In the genomic region with DNA sequence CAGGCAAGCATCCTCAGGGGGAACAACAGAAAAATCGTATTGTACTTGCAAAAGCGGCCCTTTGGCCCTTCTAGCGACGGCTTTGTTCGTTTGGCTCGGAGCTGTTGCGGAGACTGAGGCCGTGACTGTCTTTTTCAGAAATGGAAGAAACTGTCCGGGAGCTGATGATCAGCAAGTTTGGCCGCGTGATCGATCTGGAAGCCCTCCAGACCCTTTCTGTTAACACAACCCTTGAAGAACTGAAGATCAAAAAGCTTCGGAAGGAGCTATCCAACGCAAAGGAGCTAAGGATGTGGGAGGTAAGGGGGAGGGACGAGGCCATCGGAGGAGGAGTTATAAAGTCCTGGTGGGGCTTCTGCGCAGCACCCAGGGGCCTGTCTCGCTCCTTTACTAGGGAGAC, we compare ENCODE assay signal across 11 mouse cellular contexts.
DNase-seq lines count a peak whose midpoint lies in the region; ATAC-seq and TF ChIP-seq lines count a peak whose summit lies in the region.
"Had no signal": no experiment of that assay in that cellular context is flagged by ENCODE, and none has a peak within 500 bp of the region (broad histone marks: within the 10 kb centered on the region; RNA-seq: fewer than 3 reads in every experiment).

No protein-coding gene starts in this region.

- no peak for DNase-seq in gastrocnemius, adult 2 months
- DNase-seq in gastrocnemius, postnatal 14 days: no peak
- DNase-seq in cerebellum, postnatal 14 days: peak; percentile 49 to 62
- peak; percentile 82 for DNase-seq in midbrain, embryonic 11.5 days (ENCODE audit: low spot score, missing footprints)
- DNase-seq in frontal cortex, postnatal 10 days (ENCODE audit: low spot score in 2 of 2): no peak
- DNase-seq: B cell, adult 2 months; heart, postnatal 14 days; thymus, adult 18-20 months had no signal

- no peak overlapping the region for H3K27ac ChIP-seq in gastrocnemius, adult 2 months
- no peak overlapping the region for H3K27ac ChIP-seq in kidney, embryonic 15.5 days
- no peak overlapping the region for H3K27ac ChIP-seq in kidney, embryonic 14.5 days (ENCODE audit: low read depth, low read length)
- no peak overlapping the region for H3K27ac ChIP-seq in midbrain, embryonic 11.5 days (ENCODE audit: low read depth, low read length)

- H3K27me3 ChIP-seq in kidney, embryonic 15.5 days: no peaks in the 10 kb centered on the region
- H3K27me3 ChIP-seq in kidney, embryonic 14.5 days (ENCODE audit: control insufficient read depth, insufficient read depth, low read length): no peaks in the 10 kb centered on the region
- H3K27me3 ChIP-seq in midbrain, embryonic 11.5 days (ENCODE audit: control insufficient read depth, insufficient read depth, low read length): no peaks in the 10 kb centered on the region

- ATAC-seq in kidney, embryonic 15.5 days (replicated peaks; ENCODE audit: low FRiP score): no peak
- ATAC-seq in kidney, embryonic 14.5 days (ENCODE audit: low FRiP score, low TSS enrichment): no peak
- no peak for ATAC-seq in midbrain, embryonic 11.5 days (ENCODE audit: low FRiP score)
- ATAC-seq in granulocyte monocyte progenitor cell, adult 5-6 weeks (replicated peaks; ENCODE audit: poor library complexity, severe bottlenecking): no peak

- no peaks in the 10 kb centered on the region for H3K9me3 ChIP-seq in kidney, embryonic 15.5 days (replicated peaks)
- no peaks in the 10 kb centered on the region for H3K9me3 ChIP-seq in kidney, embryonic 14.5 days (ENCODE audit: control insufficient read depth, low read length)
- H3K9me3 ChIP-seq in midbrain, embryonic 11.5 days (ENCODE audit: control insufficient read depth, low read length): no peaks in the 10 kb centered on the region

- peak overlapping the region; percentile 49 for H3K4me3 ChIP-seq in gastrocnemius, adult 2 months
- H3K4me3 ChIP-seq in kidney, embryonic 15.5 days (replicated peaks): 0 out of 2 replicates have a peak overlapping the region, but pooled peaks have one; percentile 7
- no peak overlapping the region; the same call in 1 of the 2 replicates for H3K4me3 ChIP-seq in kidney, embryonic 14.5 days (ENCODE audit: low read length)
- no peak overlapping the region for H3K4me3 ChIP-seq in midbrain, embryonic 11.5 days (ENCODE audit: low read depth, low read length)

- H3K36me3 ChIP-seq in kidney, embryonic 15.5 days: no peaks in the 10 kb centered on the region
- H3K36me3 ChIP-seq in kidney, embryonic 14.5 days (ENCODE audit: control insufficient read depth, insufficient read depth, low read length): peaks cover 2% of the 10 kb centered on the region; the same call in 1 of the 2 replicates
- H3K36me3 ChIP-seq in midbrain, embryonic 11.5 days (ENCODE audit: control insufficient read depth, insufficient read depth, low read length): no peaks in the 10 kb centered on the region

- TF ChIP-seq CTCF in gastrocnemius, adult 2 months (IDR thresholded peaks at IDR 0.05): no peak

- 44% methylated on average over 18 of the region's 18 CpGs for WGBS in kidney, embryonic 15.5 days
- 44% methylated on average over 18 of the region's 18 CpGs for WGBS in kidney, embryonic 14.5 days
- 48% methylated on average over 18 of the region's 18 CpGs for WGBS in midbrain, embryonic 11.5 days

- intact Hi-C loops in gastrocnemius, adult 2 months (cut with DNase I): no loop called here
- intact Hi-C loops in gastrocnemius, postnatal 14 days (cut with DNase I; ENCODE audit: low total_unique reads): no loop called here

- H3K9ac ChIP-seq in kidney, embryonic 15.5 days: no peak overlapping the region
- H3K9ac ChIP-seq in kidney, embryonic 14.5 days (ENCODE audit: low read depth, low read length): no peak overlapping the region
- H3K9ac ChIP-seq in midbrain, embryonic 11.5 days (ENCODE audit: low read length): no peak overlapping the region

- H3K4me1 ChIP-seq in kidney, embryonic 15.5 days: peaks cover 22% of the 10 kb centered on the region
- 0 out of 2 replicates have a peak, but pooled peaks cover 3% of the 10 kb centered on the region for H3K4me1 ChIP-seq in kidney, embryonic 14.5 days (ENCODE audit: control insufficient read depth, insufficient read depth, low read length)
- no peaks in the 10 kb centered on the region for H3K4me1 ChIP-seq in midbrain, embryonic 11.5 days (ENCODE audit: control insufficient read depth, insufficient read depth, low read length)

- H3K4me2 ChIP-seq in kidney, embryonic 15.5 days: peak overlapping the region; percentile 35
- no peak overlapping the region; the same call in 1 of the 2 replicates for H3K4me2 ChIP-seq in kidney, embryonic 14.5 days (replicated peaks; ENCODE audit: low read depth, low read length)
- H3K4me2 ChIP-seq in midbrain, embryonic 11.5 days: no peak overlapping the region

Comparison
In these comparisons a context has a peak if more than half of its experiments do, and no peak if none do; other contexts are left out.
1. H3K4me3 ChIP-seq: peak in gastrocnemius, adult 2 months (single experiment) and kidney, embryonic 15.5 days (single experiment); none in kidney, embryonic 14.5 days (single experiment) and midbrain, embryonic 11.5 days (single experiment).
2. DNase-seq: peak in cerebellum, postnatal 14 days (2 of 2) and midbrain, embryonic 11.5 days (single experiment); none in gastrocnemius, adult 2 months (single experiment), gastrocnemius, postnatal 14 days (single experiment) and frontal cortex, postnatal 10 days (0 of 2).